Mouse (Mus musculus): ENCODE results near the gene Bard1. TPM values are rescaled to one million over a fixed set of nuclear protein-coding genes. Genes with fewer than 3 reads are reported as not detected.
A peak's percentile ranks its signal among the peaks of the same experiment; 100 is the strongest.

Gene Bard1
- under 1 TPM; 0.57 to 0.69 TPM for total RNA-seq (2021)

DNA sequence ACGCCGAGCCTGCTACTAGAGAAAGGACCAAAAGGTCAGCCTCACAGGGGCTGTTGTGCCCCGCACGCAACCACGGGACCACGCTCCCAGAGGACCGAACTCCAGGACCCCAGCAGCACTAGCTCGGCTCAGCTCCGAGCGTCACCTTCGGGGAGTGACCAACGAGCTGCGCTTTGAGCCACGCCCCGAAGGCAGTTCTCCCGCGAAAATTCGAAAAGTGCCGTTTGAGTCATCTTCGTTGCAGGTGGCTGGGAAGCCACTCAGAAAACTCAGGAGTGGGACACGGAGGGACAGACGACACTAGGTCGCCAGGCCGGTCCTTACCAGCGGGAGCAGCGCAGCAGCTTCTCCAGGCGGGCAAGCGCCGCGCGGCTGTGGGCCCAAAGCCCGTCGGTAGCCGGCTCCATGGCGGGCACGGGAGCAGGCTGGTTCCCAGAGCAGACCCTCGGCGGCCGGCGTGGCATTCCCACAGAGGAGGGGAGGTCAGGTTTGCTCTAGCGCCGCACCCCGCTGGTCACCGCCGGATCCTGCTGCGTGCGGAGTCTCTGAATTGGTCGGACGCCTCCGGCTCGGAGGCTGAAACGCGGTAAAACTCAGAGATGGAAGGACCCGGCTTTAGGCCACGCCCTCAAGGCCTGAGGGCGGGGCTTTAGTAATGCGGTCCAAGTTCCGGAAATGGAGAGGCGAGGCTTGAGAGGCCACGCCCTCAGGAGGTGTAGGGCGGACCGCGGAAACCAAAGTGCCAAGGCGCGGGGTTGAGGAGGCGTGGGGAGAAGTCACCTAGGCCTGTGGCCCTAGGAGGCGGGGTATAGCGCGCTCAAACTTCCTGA is at the start of gene Bard1:
Gene Bard1 (minus strand): TSS at position 803 of the 830 bp plus-strand sequence.
- intact Hi-C loops (cut with DNase I): loop anchor here (10.0 kb wide), 1 partner anchor 462 kb away; no protein-coding TSS in a partner anchor
- peak; percentile 90 to 92 for DNase-seq

DNA sequence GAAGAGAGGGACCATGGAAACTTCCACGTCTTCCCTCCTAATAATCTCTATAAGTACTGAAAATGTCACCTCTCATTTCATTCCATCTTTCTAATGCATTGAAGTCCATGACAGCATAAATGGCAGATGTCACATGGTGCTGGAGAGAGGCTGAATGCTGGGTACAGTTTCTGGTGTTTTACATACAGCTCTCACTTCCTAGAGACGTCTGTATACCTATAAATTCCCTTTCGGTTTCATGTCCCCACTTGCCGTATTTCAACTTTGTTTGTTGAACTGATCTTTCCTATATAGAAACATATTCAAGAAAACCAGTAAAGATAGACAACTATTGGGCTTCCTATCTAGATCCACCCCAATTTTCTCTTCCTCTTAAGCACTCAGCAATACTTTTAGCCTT is 24.2 kb upstream of the Bard1 start:
- DNase-seq: no peak
- intact Hi-C loops (cut with DNase I): no loop called here

DNA sequence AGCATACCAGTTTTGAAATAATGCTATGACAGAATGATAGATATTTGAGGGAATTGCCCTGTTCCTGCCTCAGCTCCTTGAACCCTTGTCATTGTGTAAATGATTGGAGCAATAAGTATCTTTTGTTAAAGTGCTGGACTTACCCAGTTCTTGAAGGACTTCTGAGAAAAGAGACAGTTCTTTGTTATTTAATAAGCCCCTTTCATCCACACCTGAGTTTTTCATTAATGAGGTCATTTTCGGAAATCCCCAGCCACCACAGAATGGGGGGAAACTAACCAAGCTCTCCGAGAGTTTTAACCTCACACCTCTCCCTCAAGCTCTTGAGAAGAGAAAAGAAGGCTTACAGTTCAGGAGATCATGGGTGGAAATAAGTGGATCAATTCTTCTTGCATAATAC is 15.6 kb upstream of the Bard1 start:
- intact Hi-C loops (cut with DNase I): no loop called here
- no peak for DNase-seq

DNA sequence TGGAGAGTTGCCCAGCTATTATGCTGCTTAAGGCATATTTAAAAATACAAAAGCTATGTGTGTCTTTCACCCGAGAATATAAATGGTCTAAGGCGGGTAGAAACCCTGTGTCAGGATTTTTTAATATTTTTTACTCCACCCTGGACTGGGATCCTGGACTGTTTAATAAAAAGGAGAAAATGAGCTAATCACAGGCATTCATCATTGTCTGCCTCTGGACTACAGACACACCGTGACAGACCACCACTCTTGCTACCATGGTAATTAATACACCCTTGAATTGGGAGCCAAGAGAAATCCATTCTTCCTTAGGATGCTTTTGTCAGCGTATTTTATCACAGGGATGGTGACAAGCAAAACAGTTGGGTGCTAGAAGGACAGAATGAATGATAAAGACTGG is 14.3 kb upstream of the Bard1 start:
- no peak for DNase-seq
- intact Hi-C loops (cut with DNase I): no loop called here

DNA sequence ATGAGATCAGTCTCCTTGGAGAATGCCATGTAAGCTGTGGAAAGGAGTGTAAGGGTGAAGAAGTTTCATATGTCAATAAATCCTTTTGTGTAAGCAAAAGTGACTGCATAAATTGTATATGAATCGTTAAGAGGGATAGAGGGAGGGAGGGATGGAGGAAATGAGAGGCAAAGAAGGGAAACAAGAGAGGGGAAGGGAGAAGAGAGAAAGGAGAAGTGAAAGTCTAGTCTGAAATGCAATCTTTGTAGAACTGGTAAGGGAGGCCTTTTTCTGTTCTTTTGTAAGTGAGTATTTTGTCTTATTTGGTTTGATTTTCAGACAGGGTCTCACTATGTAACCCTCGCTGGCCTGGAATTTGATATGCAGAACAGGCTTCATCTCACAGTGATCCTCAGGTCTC is 12.8 kb upstream of the Bard1 start:
- DNase-seq: no peak
- intact Hi-C loops (cut with DNase I): no loop called here

DNA sequence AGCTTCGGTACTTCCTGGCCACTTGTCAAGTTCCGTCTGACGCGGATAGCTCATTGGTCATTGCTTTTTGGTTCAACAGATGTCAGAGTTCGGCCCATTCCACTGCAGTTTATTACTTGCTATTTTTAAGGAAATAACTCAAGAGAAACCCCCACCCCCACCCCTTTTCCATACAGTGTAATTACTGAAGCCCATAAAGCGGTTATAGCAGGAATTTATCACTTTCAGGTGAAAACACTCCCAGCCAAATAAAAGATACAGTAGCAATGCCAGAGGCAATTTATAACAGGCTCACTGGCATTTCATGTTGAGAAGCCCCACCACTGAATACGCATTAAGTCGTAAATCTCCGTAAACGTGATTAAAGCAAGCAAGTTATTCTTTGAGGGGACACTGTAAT is 6.9 kb upstream of the Bard1 start:
- intact Hi-C loops (cut with DNase I): loop anchor here (10.0 kb wide), 1 partner anchor 455 kb away; no protein-coding TSS in a partner anchor
- no peak for DNase-seq

DNA sequence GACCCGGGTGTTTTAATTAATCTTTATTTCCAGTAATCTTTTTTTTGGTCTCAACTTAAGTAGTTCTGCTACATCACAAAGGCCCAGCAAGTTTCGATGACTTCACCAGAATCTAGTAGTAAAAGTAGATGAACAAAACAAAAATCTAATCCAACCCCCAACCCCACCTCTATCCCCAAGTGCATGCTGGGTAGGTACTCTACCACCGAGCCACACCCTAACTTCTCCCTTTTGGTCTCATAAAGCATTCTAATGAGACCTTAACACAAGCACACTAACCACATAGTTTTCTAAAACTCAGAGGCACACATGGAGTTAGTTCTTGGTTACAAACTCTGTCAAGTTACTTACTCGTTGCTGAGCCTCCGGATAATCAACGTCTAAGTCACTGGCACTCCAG is 3.2 kb upstream of the Bard1 start:
- intact Hi-C loops (cut with DNase I): loop anchor here (10.0 kb wide), 1 partner anchor 459 kb away; no protein-coding TSS in a partner anchor

DNA sequence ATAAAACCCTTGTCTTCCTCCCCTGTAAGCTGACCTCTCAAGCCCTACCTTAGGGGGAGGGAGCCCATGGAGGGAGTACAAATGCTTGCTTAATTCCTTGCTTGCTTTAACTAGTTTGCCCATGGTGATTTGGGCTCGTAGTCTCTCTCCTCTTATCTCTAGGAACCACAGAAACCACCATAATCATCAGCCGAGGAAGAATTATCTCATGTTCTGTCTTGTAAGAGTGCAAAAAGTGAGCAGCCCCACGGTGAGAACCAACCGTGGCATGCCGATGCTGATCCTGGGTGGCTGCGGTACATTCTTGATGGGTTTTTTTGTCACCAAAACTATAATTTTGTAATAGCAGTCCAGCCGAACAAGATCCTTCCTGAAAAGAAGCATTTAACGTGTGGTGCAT is 2.8 kb upstream of the Bard1 start:
- DNase-seq: no peak
- intact Hi-C loops (cut with DNase I): loop anchor here (10.0 kb wide), 1 partner anchor 459 kb away; no protein-coding TSS in a partner anchor

More for the DNA sequence above, 3.2 kb upstream of the Bard1 start:
- no peak for DNase-seq

DNA sequence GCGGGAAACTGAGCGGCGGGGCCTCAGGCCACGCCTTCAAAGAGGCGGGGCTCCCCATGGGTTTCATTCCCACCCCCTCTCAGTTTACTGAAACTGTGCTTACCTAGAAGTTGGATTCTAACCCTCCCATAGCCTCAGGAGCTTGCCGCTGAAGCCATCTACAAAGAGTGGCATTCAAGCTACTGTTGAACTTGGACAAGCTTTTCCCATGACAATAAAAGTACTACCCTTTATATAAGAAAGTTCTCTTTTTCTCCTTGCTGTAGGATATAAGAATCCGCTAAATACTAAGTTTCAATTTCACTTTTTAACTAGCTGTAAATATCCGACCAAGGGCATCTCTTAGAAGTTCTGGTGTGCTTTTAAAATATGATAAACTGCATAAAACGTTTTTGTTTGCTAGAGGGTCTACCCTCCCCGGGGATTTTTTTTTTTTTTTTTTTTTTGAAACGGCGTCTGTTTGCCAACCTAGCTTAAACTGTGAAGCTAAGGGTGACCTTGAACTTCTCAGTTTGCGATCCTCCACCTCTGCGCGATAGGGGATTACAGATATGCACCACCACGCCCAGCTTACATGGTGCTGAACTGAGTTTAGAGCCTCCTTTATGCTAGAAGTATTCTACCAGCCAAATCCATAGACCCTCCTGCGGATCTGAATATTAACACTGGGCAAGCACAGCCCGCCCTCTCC is 373 bp upstream of the Bard1 start:
- DNase-seq: no peak
- intact Hi-C loops (cut with DNase I): loop anchor here (10.0 kb wide), 1 partner anchor 461 kb away; no protein-coding TSS in a partner anchor

DNA sequence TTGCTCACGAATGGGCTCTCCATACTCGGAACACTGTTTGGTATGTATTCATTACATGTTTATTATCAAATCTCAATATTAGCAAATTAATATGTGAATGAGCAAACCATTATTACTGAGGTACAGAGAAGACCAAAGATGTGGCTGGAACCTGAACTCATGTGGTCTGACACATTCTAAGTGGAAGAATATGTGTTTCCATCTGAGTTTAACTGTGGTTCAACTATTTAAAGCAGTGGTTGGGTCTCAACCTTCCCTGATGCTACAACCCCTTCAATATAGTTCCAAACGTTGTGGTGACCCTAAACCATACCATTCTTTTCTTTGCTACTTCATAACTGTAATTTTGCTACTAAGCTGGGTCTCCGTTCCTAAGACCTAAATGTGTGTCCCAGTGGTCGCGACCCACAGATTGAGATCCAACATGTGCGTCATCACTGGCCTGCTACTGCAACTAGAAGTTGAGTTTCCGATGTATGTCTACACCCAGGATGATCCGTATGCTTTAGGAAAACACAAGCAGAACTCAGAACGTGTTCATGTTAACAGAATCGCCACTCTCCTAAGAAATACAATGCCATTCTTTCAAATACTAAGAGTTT is 1.5 kb downstream of the Bard1 start:
- DNase-seq: no peak
- intact Hi-C loops (cut with DNase I): loop anchor here (10.0 kb wide), 1 partner anchor 463 kb away; no protein-coding TSS in a partner anchor

DNA sequence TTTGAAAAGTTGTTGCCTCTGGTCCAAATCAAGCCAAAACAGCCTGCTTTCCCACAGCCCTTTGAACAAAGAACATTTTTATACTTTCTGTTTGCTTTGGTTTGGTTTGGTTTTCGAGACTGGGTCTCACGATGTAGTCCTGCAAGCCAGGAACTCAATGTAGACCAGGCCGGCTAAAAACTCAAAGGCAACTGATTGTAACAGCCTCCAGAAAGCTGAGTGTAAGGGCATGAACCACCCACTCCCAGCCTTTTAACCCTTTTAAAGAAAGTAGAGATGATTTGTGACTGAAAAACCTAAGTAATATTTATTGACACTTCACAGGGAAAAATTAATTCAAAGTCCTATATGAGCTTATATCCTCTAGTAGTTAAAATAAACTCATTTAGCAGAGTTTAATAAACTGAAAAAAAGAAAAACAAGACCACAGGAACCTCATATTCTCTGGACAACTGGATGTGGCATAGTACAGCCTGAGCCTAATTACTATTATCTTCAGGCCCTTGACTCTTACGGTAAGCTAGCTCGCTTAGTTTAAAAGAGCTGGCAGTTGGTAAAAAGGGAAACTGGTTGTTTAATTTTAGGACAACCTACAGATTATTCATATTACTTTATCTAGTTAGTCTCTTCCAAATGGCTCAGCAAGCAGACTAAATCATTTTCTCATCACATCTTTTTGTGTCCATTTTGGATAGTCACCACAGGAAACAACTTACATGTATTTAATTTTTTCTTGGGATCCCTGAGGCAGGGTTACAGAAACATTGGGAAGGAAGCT is 2.2 kb downstream of the Bard1 start:
- intact Hi-C loops (cut with DNase I): loop anchor here (10.0 kb wide), 1 partner anchor 464 kb away; no protein-coding TSS in a partner anchor
- no peak for DNase-seq

DNA sequence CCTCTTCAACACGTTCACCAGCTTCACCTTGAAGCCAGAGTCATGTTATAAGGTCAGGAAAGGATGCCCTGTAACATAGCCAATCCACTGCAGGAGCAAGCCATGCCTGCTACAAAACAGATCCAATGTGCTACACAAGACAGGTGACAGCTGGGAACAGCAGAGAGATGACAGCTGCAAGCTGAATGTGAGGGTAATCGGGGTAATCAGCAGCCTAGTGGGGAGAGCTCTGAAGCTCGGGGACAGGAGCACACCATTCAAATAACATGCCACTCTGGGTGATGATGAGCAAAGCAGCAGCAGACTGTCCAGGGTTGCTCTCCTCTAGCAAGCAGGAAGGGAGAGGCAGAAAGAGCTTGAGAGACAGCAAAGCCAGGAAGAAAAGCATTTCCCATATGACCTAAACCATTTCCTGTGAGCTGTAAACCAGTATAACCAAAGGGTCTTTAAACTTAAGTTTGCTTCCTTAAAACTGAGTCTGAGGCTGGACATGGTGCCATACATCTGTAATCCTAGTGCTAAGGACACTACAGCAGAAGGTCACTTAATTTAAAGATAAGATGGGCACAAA is 2.9 kb downstream of the Bard1 start:
- intact Hi-C loops (cut with DNase I): loop anchor here (10.0 kb wide), 2 partner anchors 465 to 1135 kb away; no protein-coding TSS in a partner anchor

DNA sequence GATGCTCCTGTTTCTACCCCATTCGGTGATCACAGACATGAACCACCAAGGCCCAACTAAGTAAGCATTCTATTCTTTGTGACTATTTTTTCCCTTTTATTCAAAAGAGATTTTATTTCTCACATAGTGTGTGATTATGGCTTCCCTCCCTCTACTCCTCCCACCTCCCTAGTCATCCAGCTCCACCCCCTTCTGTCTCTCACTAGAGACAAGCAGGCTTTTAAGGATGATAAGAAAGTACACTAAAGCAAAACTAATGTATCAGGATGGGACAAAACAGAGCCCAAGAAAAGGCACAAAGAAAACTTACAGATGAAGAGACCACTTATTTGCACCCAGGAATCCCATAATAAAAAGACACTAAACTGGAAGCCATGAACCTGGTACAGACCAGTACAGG is 6.9 kb downstream of the Bard1 start:
- no peak for DNase-seq
- intact Hi-C loops (cut with DNase I): loop anchor here (10.0 kb wide), 1 partner anchor 1139 kb away; no protein-coding TSS in a partner anchor

More for the DNA sequence above, 2.9 kb downstream of the Bard1 start:
- DNase-seq: peak in 1 of 2 experiments; percentile 8

DNA sequence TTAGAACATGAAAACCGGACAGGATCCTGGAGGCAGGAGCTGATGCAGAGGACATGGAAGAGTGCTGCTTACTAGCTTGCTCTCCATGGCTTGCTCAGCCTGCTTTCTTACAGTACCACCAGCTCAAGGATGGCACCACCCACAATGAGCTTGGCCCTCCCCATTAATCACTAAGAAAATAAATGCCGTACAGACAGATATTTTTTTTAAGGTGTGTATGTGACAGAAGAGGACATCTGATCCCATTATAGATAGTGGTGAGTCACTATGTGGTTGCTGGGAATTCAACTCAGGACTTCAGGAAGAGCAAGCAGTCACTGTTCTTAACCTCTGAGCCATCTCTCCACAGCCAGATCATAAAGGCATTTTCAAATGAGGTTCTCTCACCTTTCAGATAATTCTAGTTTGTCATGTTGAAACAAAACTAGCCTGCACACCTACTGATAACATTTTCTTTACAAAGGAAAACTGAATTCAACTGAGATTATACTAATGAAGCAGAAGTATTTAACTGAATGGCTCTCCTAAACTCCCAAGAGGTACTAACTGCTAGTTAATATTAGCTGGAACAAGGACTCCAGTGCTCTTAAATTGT is 7.6 kb downstream of the Bard1 start:
- intact Hi-C loops (cut with DNase I): loop anchor here (10.0 kb wide), 1 partner anchor 1139 kb away; no protein-coding TSS in a partner anchor
- DNase-seq: no peak

DNA sequence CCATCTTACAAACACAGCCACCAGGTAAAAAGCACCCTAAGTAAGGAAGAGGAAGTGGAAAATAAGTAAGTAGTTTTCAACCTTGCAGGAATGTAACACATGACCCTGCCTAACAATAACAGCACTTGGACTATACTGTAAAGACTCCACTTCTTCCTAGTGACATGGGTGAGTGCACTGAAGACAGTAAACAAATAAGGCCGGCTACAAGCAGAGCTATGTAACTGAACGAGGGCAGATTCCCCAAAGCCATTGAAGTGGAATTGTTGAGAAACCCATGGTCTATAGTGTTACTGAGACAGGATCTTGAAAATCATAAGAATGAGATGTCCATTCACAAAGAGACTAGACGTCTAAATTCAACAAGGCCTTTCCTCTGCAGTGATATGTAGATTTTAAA is 27.3 kb downstream of the Bard1 start:
- no peak for DNase-seq
- intact Hi-C loops (cut with DNase I): no loop called here

DNA sequence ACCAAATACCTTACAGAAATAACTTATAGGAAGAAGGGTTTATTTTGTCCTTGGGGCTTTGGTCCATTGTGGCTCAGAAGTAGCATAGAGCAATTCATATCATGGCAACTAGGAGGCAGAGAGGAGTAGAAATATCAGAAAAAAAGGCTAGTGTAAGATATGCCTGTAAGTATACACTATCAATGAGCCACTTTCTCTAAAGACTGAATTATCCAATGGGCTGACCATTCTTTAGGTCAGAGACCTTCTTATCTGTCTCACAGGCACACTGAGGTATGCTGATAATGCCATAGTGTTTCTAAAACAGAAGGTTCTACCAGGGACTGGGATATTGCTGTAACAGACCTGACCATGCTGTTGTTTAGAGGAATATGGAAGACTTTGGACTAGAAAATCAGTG is 32.2 kb downstream of the Bard1 start:
- DNase-seq: no peak
- intact Hi-C loops (cut with DNase I): no loop called here

DNA sequence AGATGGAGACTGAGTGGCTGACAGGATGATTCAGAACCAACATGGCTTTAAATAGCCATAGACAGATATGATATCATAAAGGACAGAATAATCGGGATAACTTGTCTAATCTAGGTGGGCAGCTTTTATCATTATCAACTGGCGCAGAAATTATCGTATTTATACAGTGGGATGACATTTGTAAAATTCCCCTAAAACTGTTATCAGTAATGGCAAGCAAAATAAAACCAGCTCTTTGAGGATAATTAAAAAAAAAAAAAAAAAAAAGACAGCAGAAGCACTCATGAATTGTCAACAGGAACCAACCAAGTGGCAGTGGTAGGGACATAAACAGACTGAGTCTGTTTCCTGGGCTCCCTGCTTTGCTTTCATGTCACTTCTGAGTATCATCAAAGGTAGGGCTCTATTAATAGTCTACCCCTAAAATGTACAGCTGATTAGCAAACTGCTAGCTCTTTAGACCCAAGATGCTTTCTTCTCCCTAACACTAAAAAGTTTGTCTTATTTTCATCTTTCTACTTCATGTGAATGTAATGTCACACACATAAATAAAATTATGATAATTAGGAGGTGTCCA is 34.1 kb downstream of the Bard1 start:
- intact Hi-C loops (cut with DNase I): no loop called here
- DNase-seq: no peak

DNA sequence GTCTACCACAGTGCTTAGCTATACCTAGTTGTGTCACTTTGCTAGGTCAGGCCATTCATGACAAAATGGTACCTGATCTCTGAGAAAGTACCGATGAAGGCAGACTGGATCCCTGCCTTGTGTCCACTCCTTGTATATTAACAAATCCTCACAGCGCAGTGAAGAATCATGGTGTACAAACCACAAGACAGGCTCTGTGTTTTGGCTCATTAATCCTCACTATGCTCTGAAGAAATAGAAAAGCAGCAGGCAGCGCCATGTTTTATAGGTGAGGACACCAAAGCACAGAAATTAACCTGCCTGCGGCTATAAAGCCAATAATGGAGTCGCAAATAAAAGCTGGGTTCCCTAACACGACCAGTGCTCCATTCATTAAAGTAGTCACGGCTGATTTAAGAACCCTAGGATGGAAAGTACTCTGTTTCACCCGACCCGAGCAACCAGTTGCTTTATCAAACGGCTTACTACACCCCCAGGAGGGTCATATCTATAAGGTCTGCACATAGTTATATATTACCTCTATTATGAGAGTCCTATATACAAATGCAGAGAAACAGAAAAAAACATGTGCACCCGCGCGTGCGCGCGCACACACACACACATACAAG is 39.0 kb downstream of the Bard1 start:
- no peak for DNase-seq
- intact Hi-C loops (cut with DNase I): no loop called here

DNA sequence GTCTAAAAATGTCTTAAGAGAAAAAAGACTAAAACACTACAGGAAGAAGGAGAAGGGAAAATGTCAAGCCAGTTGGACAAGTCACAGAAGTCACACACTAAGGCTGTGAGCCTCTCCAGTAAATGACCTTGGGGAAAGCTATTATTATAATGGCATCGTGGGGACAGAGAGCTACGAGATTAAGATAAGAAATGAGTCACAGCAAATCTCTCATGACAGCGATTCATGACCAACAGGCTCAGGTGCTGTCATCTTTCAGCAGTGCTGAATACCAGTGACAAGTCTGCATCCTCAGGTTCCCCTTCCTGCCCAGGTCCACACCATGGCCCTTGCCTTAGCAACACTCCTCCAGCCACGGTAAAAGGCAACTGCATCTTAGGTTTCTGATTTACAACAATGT is 46.8 kb downstream of the Bard1 start:
- no peak for DNase-seq
- intact Hi-C loops (cut with DNase I): no loop called here
